ENCODE assay signal across 8 mouse cellular contexts in the genomic region with DNA sequence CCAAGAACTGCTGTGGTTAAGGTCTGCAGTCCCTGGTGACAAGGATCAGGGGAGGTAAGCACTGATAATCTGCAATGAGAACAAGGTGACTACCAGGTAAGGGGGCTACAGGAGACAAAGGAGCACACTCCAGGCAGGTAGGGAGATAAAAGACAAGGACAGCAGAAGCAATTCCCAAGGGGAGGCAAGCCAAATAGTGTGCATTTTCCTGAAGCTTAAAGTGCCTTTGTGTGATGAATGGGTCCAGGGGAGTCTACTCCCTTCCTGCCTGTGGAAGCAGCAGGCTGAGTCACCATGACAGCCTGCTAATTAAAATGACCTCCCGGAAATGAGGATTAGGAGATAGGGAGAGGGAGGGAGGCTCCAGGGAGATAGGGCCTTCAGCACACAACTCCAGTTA. TPM values are rescaled to one million over a fixed set of nuclear protein-coding genes. Genes with fewer than 3 reads are reported as not detected.
DNase-seq lines count a peak whose midpoint lies in the region; ATAC-seq lines count a peak whose summit lies in the region.

No protein-coding gene starts in this region.

- H3K9ac ChIP-seq in heart, embryonic 16.5 days (ENCODE audit: low read length) = no peak overlapping the region
- H3K9ac ChIP-seq in limb, embryonic 15.5 days = no peak overlapping the region
- no peak overlapping the region for H3K9ac ChIP-seq in neural tube, embryonic 14.5 days (replicated peaks; ENCODE audit: low read depth, low read length)

- WGBS in heart, embryonic 16.5 days = 4% methylated on average over 1 of the region's 1 CpGs
- 12% methylated on average over 1 of the region's 1 CpGs for WGBS in limb, embryonic 15.5 days
- 0% methylated on average over 1 of the region's 1 CpGs for WGBS in neural tube, embryonic 14.5 days

- H3K9me3 ChIP-seq in heart, embryonic 16.5 days (replicated peaks; ENCODE audit: control insufficient read depth, low read length) = no peaks in the 10 kb centered on the region
- H3K9me3 ChIP-seq in limb, embryonic 15.5 days = no peaks in the 10 kb centered on the region
- H3K9me3 ChIP-seq in neural tube, embryonic 14.5 days (ENCODE audit: control insufficient read depth, low read length) = no peaks in the 10 kb centered on the region

- H3K4me1 ChIP-seq in heart, embryonic 16.5 days (ENCODE audit: control insufficient read depth, insufficient read depth, low read length) = peaks cover 9% of the 10 kb centered on the region
- H3K4me1 ChIP-seq in limb, embryonic 15.5 days = peaks cover 9% of the 10 kb centered on the region
- peaks cover 16% of the 10 kb centered on the region for H3K4me1 ChIP-seq in neural tube, embryonic 14.5 days (ENCODE audit: control insufficient read depth, insufficient read depth, low read length)

- peak; percentile 82 for ATAC-seq in heart, embryonic 16.5 days (replicated peaks; ENCODE audit: extremely low read depth, insufficient read depth, low FRiP score)
- ATAC-seq in limb, embryonic 15.5 days (ENCODE audit: insufficient number of reproducible peaks, low FRiP score, low TSS enrichment, low read depth) = no peak
- peak; percentile 77; the same call in 1 of the 2 replicates for ATAC-seq in neural tube, embryonic 14.5 days (ENCODE audit: low read depth)

- peak overlapping the region; percentile 30; the same call in 1 of the 2 replicates for H3K27ac ChIP-seq in heart, embryonic 16.5 days (ENCODE audit: low read length)
- peak overlapping the region; percentile 33; the same call in 1 of the 2 replicates for H3K27ac ChIP-seq in limb, embryonic 15.5 days
- 0 out of 2 replicates have a peak overlapping the region, but pooled peaks have one; percentile 10 for H3K27ac ChIP-seq in neural tube, embryonic 14.5 days (ENCODE audit: low read depth, low read length)

- H3K4me3 ChIP-seq in heart, embryonic 16.5 days (ENCODE audit: low read length) = no peak overlapping the region
- H3K4me3 ChIP-seq in limb, embryonic 15.5 days = no peak overlapping the region
- no peak overlapping the region for H3K4me3 ChIP-seq in neural tube, embryonic 14.5 days (ENCODE audit: low read depth, low read length)

- no peaks in the 10 kb centered on the region for H3K27me3 ChIP-seq in heart, embryonic 16.5 days (ENCODE audit: control insufficient read depth, insufficient read depth, low read length)
- H3K27me3 ChIP-seq in limb, embryonic 15.5 days = no peaks in the 10 kb centered on the region
- H3K27me3 ChIP-seq in neural tube, embryonic 14.5 days (ENCODE audit: control insufficient read depth, insufficient read depth, low read length) = no peaks in the 10 kb centered on the region

- no peak overlapping the region for H3K4me2 ChIP-seq in heart, embryonic 16.5 days (ENCODE audit: low read depth, low read length)
- H3K4me2 ChIP-seq in limb, embryonic 15.5 days = no peak overlapping the region
- no peak overlapping the region for H3K4me2 ChIP-seq in neural tube, embryonic 14.5 days (ENCODE audit: low read depth, low read length)

- peak; percentile 5 for DNase-seq in ovary, adult 18-20 months (ENCODE audit: low spot score)
- DNase-seq in ovary, postnatal 36 days (ENCODE audit: low spot score) = no peak
- no peak for DNase-seq in cerebellum, adult 18-20 months
- DNase-seq in layer of hippocampus, postnatal 25 days (ENCODE audit: extremely low spot score in 1 of 2, low spot score in 1 of 2) = no peak
- DNase-seq in frontal cortex, postnatal 10 days (ENCODE audit: low spot score in 2 of 2) = no peak

- no peaks in the 10 kb centered on the region for H3K36me3 ChIP-seq in heart, embryonic 16.5 days (ENCODE audit: control insufficient read depth, insufficient read depth)
- H3K36me3 ChIP-seq in limb, embryonic 15.5 days = no peaks in the 10 kb centered on the region
- H3K36me3 ChIP-seq in neural tube, embryonic 14.5 days (ENCODE audit: control insufficient read depth, insufficient read depth, low read length) = no peaks in the 10 kb centered on the region

RNA-seq across cellular contexts. Expression of gene Spata6, which starts 56.1 kb away (rescaled TPM):
- 19.5 and 20.4 TPM in 2 replicates for polyA plus RNA-seq in heart, embryonic 16.5 days (2015; fragmentation: Nextera tagmentation; extraction: Ambion mirVana)
- 25.8 and 28.3 TPM in 2 replicates for polyA plus RNA-seq in limb, embryonic 15.5 days (2015; fragmentation: Nextera tagmentation; extraction: Ambion mirVana)
- polyA plus RNA-seq in neural tube, embryonic 14.5 days (2014; fragmentation: Nextera tagmentation; extraction: Ambion mirVana) = 11.8 and 16.9 TPM in 2 replicates
- total RNA-seq in layer of hippocampus, postnatal 25 days (2021) = 1 to 10 TPM; 3.6 to 4.6 TPM
